Mouse (Mus musculus): ENCODE results near the gene Ephb3. TPM values are rescaled to one million over a fixed set of nuclear protein-coding genes. Genes with fewer than 3 reads are reported as not detected.

Ephb3 gene
- total RNA-seq, 2 experiments from 2014 or later, result 26.8 to 27.3 TPM

DNA sequence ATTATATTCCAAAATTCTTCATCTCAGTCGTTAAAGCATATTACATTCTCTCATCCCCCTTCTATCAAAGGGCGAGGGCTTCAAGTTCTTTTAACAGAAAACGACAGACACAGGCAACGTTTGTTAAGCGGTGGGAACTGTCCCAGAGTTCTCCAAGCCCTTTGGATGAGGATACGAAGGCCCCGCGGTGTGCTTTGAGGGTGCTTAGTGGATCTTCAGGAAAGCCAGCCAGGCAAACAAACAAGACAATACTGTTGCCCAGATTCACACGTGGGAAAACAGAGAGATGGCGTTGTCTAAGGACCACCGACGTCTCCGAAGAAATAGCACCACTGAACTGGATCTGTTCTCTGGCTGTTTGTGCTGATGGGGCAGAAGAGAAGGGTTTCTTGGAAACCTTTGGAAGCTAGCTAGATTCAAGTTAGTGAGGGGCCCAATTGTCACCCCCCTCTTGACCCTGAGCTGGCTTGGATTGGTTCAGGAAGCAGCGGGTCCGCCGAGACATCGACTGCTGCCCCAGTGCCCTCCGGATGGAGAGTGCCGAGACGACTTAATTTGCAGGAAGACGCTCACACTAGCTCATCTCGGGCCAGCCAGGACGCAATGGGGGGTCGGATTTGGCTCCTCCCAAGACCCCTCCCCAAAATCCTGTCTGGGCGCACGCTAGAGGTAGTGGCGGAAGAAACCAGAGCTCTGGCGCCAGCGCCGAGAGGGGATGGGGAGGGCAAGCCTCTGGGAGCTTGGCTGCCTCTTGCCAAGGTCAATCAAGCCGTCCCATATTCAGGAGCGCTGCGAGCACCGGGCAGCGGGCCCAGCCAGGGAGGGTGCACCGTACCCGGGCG, 43.5 kb downstream of the Ephb3 start:
- H3K4me3 ChIP-seq, result peak overlapping the region; percentile 37
- TF ChIP-seq CTCF (IDR thresholded peaks at IDR 0.05), result no peak
- DNase-seq (ENCODE audit: extremely low spot score in 1 of 2, low spot score in 2 of 2), result peak; percentile 29 to 53
- intact Hi-C loops (cut with DNase I), result loop anchor here (1.0 to 5.0 kb wide), 2 partner anchors 40 to 84 kb away; no protein-coding TSS in a partner anchor
- H3K27ac ChIP-seq, result no peak overlapping the region

DNA sequence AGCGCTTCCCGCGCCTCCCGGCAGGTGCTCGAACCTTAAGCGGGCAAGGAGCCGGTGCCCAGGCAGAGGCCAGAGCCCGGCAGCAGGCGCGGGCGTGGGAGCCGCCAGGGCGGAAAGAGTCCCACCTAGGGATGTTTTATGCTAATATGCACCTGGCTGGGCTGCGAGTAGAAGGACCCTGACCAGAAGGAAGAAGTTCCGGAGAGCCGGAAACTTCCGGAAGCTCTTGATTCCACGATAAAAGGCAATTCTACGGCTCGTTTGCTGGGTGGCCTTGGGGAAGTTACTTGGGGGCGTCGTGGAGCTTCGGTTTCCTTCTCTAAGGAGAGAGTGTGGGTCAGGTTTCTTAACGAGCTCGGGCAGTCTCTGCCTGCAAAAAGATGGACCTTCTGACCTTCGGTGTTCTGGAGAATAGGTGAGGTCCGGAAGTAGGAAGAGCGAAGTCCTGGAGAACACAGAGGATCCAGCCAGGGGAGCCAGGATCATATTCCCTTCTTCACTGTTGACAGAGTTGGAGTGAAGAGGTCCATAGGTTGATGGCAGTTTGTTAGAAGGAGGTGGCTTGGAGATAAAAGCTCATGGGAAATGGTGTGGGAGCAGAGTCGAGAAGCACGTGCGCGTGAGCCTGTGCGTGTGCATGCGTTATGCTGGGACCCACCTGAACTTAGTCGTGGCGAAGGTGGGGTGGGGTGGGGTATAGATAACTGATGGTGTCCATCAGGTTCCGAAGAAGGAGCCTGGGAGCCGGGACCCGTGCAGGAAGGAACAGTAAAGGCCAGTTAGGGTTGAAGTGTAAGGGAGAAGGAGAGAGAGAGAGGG, 44.4 kb downstream of the Ephb3 start:
- intact Hi-C loops (cut with DNase I), result loop anchor here (1.0 to 5.0 kb wide), 2 partner anchors 41 to 83 kb away; no protein-coding TSS in a partner anchor

DNA sequence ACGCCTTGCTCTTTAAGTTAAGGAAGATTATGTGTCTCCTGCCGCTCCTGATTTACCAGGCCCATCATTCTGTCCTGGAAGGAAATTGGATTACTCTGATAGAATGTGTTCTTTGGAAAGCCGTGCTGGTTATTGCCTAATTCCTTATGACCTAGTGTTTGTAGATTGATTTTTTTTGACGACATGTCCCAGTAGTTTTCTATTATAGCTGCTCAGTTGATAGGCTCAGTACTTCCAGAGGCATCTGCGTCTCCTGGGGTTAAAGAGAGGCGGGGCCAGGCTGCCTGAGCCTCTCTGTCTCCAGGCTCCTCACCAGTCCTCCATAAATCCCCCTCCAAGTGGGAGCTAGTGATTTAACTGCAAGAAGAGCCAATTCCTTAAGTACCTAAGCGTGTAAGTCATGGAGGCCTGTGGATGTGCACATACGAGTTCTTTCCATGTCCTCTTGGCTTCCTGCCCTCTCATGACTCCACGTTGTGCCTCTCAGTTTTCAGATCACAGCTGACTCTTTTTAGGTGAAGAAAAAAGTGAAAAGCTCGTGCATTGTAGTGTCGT, 47.9 kb downstream of the Ephb3 start:
- DNase-seq (ENCODE audit: extremely low spot score in 1 of 2, low spot score in 2 of 2), result no peak
- intact Hi-C loops (cut with DNase I), result no loop called here
- no peak overlapping the region for H3K27ac ChIP-seq
- no peak for TF ChIP-seq CTCF (IDR thresholded peaks at IDR 0.05)
- no peak overlapping the region for H3K4me3 ChIP-seq

More for the DNA sequence above, 44.4 kb downstream of the Ephb3 start:
- Histone ChIP-seq H3K27ac (no peak overlapping the region), H3K4me3 (peak overlapping the region; percentile 37)
- DNase-seq (ENCODE audit: extremely low spot score in 1 of 2, low spot score in 2 of 2), result no peak
- TF ChIP-seq CTCF (IDR thresholded peaks at IDR 0.05), result no peak; the same call in 1 of the 2 replicates

DNA sequence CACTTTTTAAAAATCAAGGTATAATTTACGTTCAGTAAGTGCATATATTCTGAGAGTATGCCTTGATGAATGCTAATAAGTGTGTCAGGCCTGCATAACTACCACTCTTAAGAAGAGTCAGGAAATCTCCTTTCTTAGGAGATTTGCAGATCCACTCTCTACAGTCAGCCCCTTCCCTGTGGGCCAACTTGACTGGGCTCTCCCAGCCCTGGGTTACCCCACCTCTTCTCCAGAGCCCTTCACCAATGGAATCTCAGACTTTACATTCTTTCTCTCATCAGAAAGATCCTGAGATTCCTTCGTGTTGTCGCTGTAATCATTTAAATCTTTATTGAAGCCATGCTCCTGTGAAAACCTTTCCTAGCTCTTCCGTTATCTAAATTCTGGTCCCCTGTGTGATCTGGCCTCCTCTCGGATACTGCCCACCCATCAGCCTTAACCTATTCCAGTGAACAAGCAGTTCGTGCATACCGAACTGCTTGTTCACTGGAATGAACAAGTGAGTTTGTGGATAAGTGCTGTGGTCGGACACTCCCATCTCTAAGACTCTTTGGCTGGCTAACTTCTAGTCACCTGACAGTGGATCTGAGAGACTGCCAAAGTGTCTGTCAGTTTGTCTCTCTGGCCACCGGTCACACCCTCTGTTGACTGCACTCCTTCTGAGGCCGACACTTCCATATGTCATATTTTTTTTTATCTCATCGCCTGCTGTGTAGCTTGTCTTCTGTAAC, 51.2 kb downstream of the Ephb3 start:
- Histone ChIP-seq H3K4me3 (no peak overlapping the region), H3K27ac (no peak overlapping the region)
- intact Hi-C loops (cut with DNase I), result no loop called here
- no peak for TF ChIP-seq CTCF (IDR thresholded peaks at IDR 0.05)
- DNase-seq (ENCODE audit: extremely low spot score in 1 of 2, low spot score in 2 of 2), result no peak

DNA sequence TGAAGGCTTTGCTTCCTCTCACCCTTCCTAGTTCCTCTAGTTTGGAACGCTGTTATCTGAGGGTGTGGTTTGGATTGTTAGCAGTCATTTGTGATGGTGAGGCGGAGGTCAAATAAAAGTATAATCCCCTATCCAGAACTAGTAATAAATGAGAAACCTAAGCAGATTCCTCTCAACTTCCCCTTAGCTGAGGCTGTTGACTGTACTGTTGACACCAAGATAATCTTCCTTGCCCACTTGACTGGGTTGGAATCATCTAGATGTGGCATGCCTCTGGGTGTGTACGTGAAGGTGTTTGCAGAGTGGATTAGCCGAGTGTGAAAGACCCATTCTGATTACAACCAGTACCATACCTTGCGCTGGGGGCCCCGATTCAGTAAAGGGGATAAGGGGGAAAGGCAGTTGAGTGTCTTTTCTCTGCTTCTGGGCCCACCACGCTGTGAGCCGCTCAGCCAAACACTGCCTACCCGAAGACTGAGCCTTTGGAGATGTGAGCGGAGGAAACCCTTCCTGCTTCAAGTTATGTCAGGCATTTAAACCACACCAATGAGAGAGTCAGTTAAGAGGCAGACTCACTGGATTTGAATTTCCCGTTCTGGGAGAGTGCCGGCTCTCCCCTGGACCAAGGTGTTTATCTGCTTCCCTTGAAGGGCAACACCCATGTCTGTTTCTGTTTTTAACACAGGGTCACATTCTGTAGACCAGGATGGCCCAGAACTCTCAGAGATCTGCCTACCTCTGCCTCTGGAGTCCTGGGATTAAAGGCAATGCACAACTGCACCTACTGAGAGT, 52.2 kb downstream of the Ephb3 start:
- H3K4me3 ChIP-seq, result no peak overlapping the region
- intact Hi-C loops (cut with DNase I), result no loop called here
- H3K27ac ChIP-seq, result no peak overlapping the region
- DNase-seq (ENCODE audit: extremely low spot score in 1 of 2, low spot score in 2 of 2), result no peak
- TF ChIP-seq CTCF (IDR thresholded peaks at IDR 0.05), result no peak

DNA sequence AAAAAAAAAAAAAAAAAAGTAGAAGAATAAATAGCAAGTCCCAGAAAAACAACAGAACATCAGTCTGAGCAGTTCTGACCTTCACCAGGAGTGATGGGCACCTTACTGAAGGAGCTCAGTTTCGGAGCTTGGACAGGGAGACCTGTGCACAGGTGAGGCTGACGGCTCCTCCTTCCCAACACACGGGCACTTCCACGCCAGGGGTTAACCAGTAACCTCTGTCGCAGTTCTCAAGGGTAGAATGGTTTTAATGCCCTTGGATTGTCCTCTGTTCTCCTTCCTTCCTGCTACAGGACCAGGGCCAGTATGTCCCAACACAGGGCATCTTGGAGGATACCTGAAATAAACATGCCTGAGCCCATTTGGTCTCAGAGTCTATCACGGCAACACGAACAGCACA, 60.9 kb downstream of the Ephb3 start:
- intact Hi-C loops (cut with DNase I), result no loop called here
- Histone ChIP-seq H3K27ac (no peak overlapping the region), H3K4me3 (no peak overlapping the region)
- no peak for TF ChIP-seq CTCF (IDR thresholded peaks at IDR 0.05)
- DNase-seq (ENCODE audit: extremely low spot score in 1 of 2, low spot score in 2 of 2), result no peak

DNA sequence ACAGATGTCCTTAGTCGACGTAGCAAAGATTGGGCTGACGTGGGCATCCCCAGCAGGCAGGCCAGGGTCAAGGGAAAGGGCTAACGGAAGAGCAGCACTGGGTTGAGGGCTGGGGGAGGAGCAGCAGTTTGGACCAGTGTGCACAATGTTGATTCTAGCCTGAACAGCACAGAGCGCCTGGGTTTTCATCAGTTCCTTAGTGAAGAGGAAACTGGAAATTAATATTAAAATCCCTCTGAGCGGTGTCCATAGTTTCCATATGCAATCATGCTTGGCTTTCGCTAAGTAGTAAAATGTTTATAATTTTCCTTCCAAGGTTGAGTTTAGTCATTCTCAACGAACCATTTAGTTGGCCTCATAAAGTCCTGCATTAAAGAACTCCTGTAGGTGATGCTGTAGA, 65.2 kb downstream of the Ephb3 start:
- no peak overlapping the region for H3K4me3 ChIP-seq
- H3K27ac ChIP-seq, result no peak overlapping the region
- intact Hi-C loops (cut with DNase I), result no loop called here
- DNase-seq (ENCODE audit: extremely low spot score in 1 of 2, low spot score in 2 of 2), result no peak
- no peak for TF ChIP-seq CTCF (IDR thresholded peaks at IDR 0.05)

DNA sequence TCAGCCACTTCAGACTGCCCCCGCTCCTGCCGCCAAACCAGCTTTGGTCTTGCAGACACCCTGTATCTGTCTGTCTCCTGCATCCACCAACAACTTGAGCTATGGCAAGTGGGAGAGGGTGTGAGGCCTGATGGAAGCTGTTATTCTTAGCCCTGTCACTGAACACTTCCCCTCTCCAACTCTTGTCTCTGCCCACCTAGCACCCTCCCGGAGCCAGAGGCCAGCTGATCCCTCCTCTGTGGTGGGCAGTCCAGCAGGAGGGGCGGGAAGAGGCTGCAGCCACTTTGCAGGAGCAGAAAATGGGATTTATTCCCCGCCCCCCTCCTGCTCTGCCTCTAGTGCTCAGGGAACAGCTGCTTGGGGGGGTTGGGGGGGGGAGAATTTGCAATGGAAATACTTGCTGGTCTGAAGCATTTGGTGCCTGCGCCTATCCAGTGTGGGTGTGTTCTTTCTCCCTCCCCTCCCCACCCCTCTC, 67.3 kb downstream of the Ephb3 start:
- H3K27ac ChIP-seq, result peak overlapping the region; percentile 28
- H3K4me3 ChIP-seq, result no peak overlapping the region
- DNase-seq (ENCODE audit: extremely low spot score in 1 of 2, low spot score in 2 of 2), result peak; percentile 35 to 59
- TF ChIP-seq CTCF (IDR thresholded peaks at IDR 0.05), result no peak
- intact Hi-C loops (cut with DNase I), result loop anchor here (2.0 kb wide), 1 partner anchor 65 kb away; no protein-coding TSS in a partner anchor

DNA sequence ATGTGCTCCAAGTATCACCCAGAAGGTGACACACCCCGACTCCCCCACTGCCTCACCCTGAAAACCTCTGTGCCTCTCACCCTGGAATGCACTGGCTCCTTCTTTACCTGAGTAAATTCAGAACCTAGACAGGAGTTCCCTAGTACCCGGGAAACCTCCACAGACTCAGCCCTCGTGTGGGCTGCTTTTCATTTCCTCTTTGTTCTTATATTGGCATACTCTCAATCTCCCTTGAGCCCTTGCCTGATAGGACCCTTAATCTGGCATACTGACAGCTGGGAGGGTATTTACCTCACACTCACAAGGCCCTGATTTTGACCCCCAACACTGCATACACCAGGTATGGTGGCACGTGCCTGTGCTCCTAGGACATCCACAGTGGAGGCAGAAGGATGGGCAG, 68.2 kb downstream of the Ephb3 start:
- intact Hi-C loops (cut with DNase I), result loop anchor here (2.0 kb wide), 1 partner anchor 66 kb away; no protein-coding TSS in a partner anchor
- no peak overlapping the region for H3K4me3 ChIP-seq
- H3K27ac ChIP-seq, result no peak overlapping the region
- no peak for TF ChIP-seq CTCF (IDR thresholded peaks at IDR 0.05)
- no peak for DNase-seq (ENCODE audit: extremely low spot score in 1 of 2, low spot score in 2 of 2)

Small RNA genes lying within 50 kb of the gene (microRNA-seq; reads per million reads assigned to microRNA genes)
- 0 reads per million in 2 experiments for gene Mir7680

Other genes starting within 250 kb of the Ephb3 start
- gene Teddm3, start 50.8 kb upstream of the Ephb3 start, total RNA-seq (2021), result 1 to 10 TPM; 1.1 to 1.4 TPM
- gene Vps8, start 218.4 kb downstream of the Ephb3 start, total RNA-seq (2021), result 10 to 100 TPM; 56.7 to 56.8 TPM

All from left cerebral cortex, adult 2 months (tissue).